Mouse (Mus musculus) hindbrain, embryonic 10.5 days (tissue): ENCODE measurements around the gene Unc119. TPM values are rescaled to one million over a fixed set of nuclear protein-coding genes. Genes with fewer than 3 reads are reported as not detected.
A peak's percentile ranks its signal among the peaks of the same experiment; 100 is the strongest.

Source experiments
- DNase-seq: peaks from one replicate; pipeline ENCODE4 v3.0.0-alpha.2; 2017; ENCODE audit warnings: low spot score
- H3K27ac ChIP-seq: fragments of 300-500 bp; sonication (generic); 2 replicates; pipeline ENCODE4 v1.5.1; 2016; ENCODE audit warnings: mild to moderate bottlenecking, moderate library complexity
- H3K27me3 ChIP-seq: fragments of 300-500 bp; sonication (generic); 2 replicates; pipeline ENCODE4 v1.6.1; 2016; ENCODE audit warnings: mild to moderate bottlenecking; ENCODE audit not compliant: poor library complexity, insufficient read depth, severe bottlenecking
- H3K36me3 ChIP-seq: fragments of 300-500 bp; sonication (generic); 2 replicates; pipeline ENCODE4 v1.6.1; 2016; ENCODE audit warnings: mild to moderate bottlenecking, moderate library complexity
- H3K4me1 ChIP-seq: fragments of 300-500 bp; sonication (generic); replicated peaks from 2 replicates; pipeline ENCODE4 v1.6.1; 2016; ENCODE audit warnings: mild to moderate bottlenecking
- H3K4me3 ChIP-seq: fragments of 300-500 bp; sonication (generic); 2 replicates; pipeline ENCODE4 v1.5.1; 2016; ENCODE audit warnings: mild to moderate bottlenecking, moderate library complexity
- H3K9me3 ChIP-seq: fragments of 300-500 bp; sonication (generic); 2 replicates; pipeline ENCODE4 v1.6.1; 2016; ENCODE audit warnings: mild to moderate bottlenecking, moderate library complexity
- WGBS: fragments of 180-500 bp; shearing (Covaris S2); methylation state at CpG from one replicate; pipeline ENCODE4 v1.1.7; 2016; 5-methylcytosine and 5-hydroxymethylcytosine counted together
- polyA plus RNA-seq: library from polyadenylated mRNA; unstranded; fragments of >200 nt; fragmentation: Nextera tagmentation; extraction: Ambion mirVana; gene quantifications from 2 replicates; pipeline ENCODE4 v1.2.1, GENCODE M21; 2016

Unc119 gene
- polyA plus RNA-seq, 1 experiment from 2014 or later, result 76.7 TPM

GRCm38 (mm10) chr11:78364103-78364502 is 20.8 kb downstream of the Unc119 start:
- Histone ChIP-seq H3K9me3 (no peaks in the 10 kb centered on the region), H3K27ac (no peak overlapping the region), H3K27me3 (0 out of 2 replicates have a peak, but pooled peaks cover 5% of the 10 kb centered on the region), H3K36me3 (no peaks in the 10 kb centered on the region), H3K4me3 (no peak overlapping the region), H3K4me1 (peaks cover 21% of the 10 kb centered on the region)
- no peak for DNase-seq
- WGBS, result 62% methylated on average over 8 of the region's 8 CpGs

GRCm38 (mm10) chr11:78367456-78368225 is 24.4 kb downstream of the Unc119 start:
- Histone ChIP-seq H3K27me3 (no peaks in the 10 kb centered on the region), H3K4me3 (no peak overlapping the region), H3K4me1 (peaks cover 19% of the 10 kb centered on the region), H3K9me3 (no peaks in the 10 kb centered on the region), H3K36me3 (no peaks in the 10 kb centered on the region), H3K27ac (no peak overlapping the region)
- no peak for DNase-seq
- WGBS, result 88% methylated on average over 15 of the region's 15 CpGs

GRCm38 (mm10) chr11:78370389-78370788 is 27.1 kb downstream of the Unc119 start:
- H3K4me1 ChIP-seq, result peaks cover 19% of the 10 kb centered on the region
- no peak overlapping the region for H3K4me3 ChIP-seq
- no peaks in the 10 kb centered on the region for H3K27me3 ChIP-seq
- H3K27ac ChIP-seq, result no peak overlapping the region
- no peaks in the 10 kb centered on the region for H3K9me3 ChIP-seq
- no peak for DNase-seq
- WGBS, result 64% methylated on average over 1 of the region's 1 CpGs
- no peaks in the 10 kb centered on the region for H3K36me3 ChIP-seq

GRCm38 (mm10) chr11:78371711-78372110 is 28.4 kb downstream of the Unc119 start:
- Histone ChIP-seq H3K4me3 (no peak overlapping the region), H3K27ac (no peak overlapping the region), H3K4me1 (peaks cover 19% of the 10 kb centered on the region), H3K9me3 (no peaks in the 10 kb centered on the region), H3K27me3 (no peaks in the 10 kb centered on the region), H3K36me3 (no peaks in the 10 kb centered on the region)
- 91% methylated on average over 11 of the region's 11 CpGs for WGBS
- DNase-seq, result no peak

GRCm38 (mm10) chr11:78372166-78372565 is 28.9 kb downstream of the Unc119 start:
- Histone ChIP-seq H3K36me3 (no peaks in the 10 kb centered on the region), H3K27ac (no peak overlapping the region), H3K9me3 (no peaks in the 10 kb centered on the region), H3K27me3 (no peaks in the 10 kb centered on the region), H3K4me3 (no peak overlapping the region), H3K4me1 (peaks cover 19% of the 10 kb centered on the region)
- WGBS, result 83% methylated on average over 3 of the region's 3 CpGs
- DNase-seq, result no peak

- Histone ChIP-seq H3K4me3 (no peak overlapping the region), H3K4me1 (peaks cover 22% of the 10 kb centered on the region), H3K9me3 (no peaks in the 10 kb centered on the region), H3K36me3 (no peaks in the 10 kb centered on the region), H3K27me3 (no peaks in the 10 kb centered on the region), H3K27ac (peak overlapping the region; percentile 50; the same call in 1 of the 2 replicates)
- 60% methylated on average over 7 of the region's 7 CpGs for WGBS
- DNase-seq, result no peak
Observed at GRCm38 (mm10) chr11:78372610-78373009, 29.3 kb downstream of the Unc119 start.

- Histone ChIP-seq H3K9me3 (no peaks in the 10 kb centered on the region), H3K4me3 (no peak overlapping the region), H3K36me3 (no peaks in the 10 kb centered on the region), H3K4me1 (peaks cover 25% of the 10 kb centered on the region), H3K27me3 (peaks cover 4% of the 10 kb centered on the region; the same call in 1 of the 2 replicates), H3K27ac (no peak overlapping the region)
- DNase-seq, result no peak
- WGBS, result 80% methylated on average over 8 of the region's 8 CpGs
Observed at GRCm38 (mm10) chr11:78374147-78374546, 30.9 kb downstream of the Unc119 start.

- H3K4me3 ChIP-seq, result no peak overlapping the region
- no peaks in the 10 kb centered on the region for H3K36me3 ChIP-seq
- H3K4me1 ChIP-seq, result peaks cover 20% of the 10 kb centered on the region
- no peaks in the 10 kb centered on the region for H3K9me3 ChIP-seq
- H3K27me3 ChIP-seq, result peaks cover 4% of the 10 kb centered on the region; the same call in 1 of the 2 replicates
- DNase-seq, result no peak
- 48% methylated on average over 12 of the region's 12 CpGs for WGBS
- H3K27ac ChIP-seq, result no peak overlapping the region
Observed at GRCm38 (mm10) chr11:78377549-78378159, 34.4 kb downstream of the Unc119 start.

GRCm38 (mm10) chr11:78380351-78380750 is 37.1 kb downstream of the Unc119 start:
- no peak overlapping the region for H3K27ac ChIP-seq
- H3K27me3 ChIP-seq, result peaks cover 4% of the 10 kb centered on the region; the same call in 1 of the 2 replicates
- no peaks in the 10 kb centered on the region for H3K9me3 ChIP-seq
- 82% methylated on average over 4 of the region's 4 CpGs for WGBS
- DNase-seq, result no peak
- H3K4me1 ChIP-seq, result 0 out of 2 replicates have a peak, but pooled peaks cover 15% of the 10 kb centered on the region
- H3K36me3 ChIP-seq, result no peaks in the 10 kb centered on the region
- H3K4me3 ChIP-seq, result no peak overlapping the region

- Histone ChIP-seq H3K4me1 (0 out of 2 replicates have a peak, but pooled peaks cover 15% of the 10 kb centered on the region), H3K4me3 (no peak overlapping the region)
- 90% methylated on average over 3 of the region's 3 CpGs for WGBS
Observed at GRCm38 (mm10) chr11:78380996-78381395, 37.7 kb downstream of the Unc119 start.

GRCm38 (mm10) chr11:78382286-78382685 is 39.0 kb downstream of the Unc119 start:
- 82% methylated on average over 7 of the region's 7 CpGs for WGBS
- no peak overlapping the region for H3K4me3 ChIP-seq
- no peak for DNase-seq
- H3K27me3 ChIP-seq, result peaks cover 4% of the 10 kb centered on the region; the same call in 1 of the 2 replicates
- no peaks in the 10 kb centered on the region for H3K36me3 ChIP-seq
- H3K27ac ChIP-seq, result 0 out of 2 replicates have a peak overlapping the region, but pooled peaks have one; percentile 23
- no peaks in the 10 kb centered on the region for H3K9me3 ChIP-seq
- H3K4me1 ChIP-seq, result 0 out of 2 replicates have a peak, but pooled peaks cover 17% of the 10 kb centered on the region

More at GRCm38 (mm10) chr11:78380996-78381395, 37.7 kb downstream of the Unc119 start:
- Histone ChIP-seq H3K27ac (no peak overlapping the region), H3K36me3 (no peaks in the 10 kb centered on the region), H3K27me3 (peaks cover 4% of the 10 kb centered on the region; the same call in 1 of the 2 replicates), H3K9me3 (no peaks in the 10 kb centered on the region)
- DNase-seq, result no peak

- WGBS, result 40% methylated on average over 5 of the region's 5 CpGs
- no peak for DNase-seq
- H3K4me3 ChIP-seq, result no peak overlapping the region
Observed at GRCm38 (mm10) chr11:78382701-78383100, 39.4 kb downstream of the Unc119 start.

GRCm38 (mm10) chr11:78385776-78386175 is 42.5 kb downstream of the Unc119 start:
- DNase-seq, result no peak
- Histone ChIP-seq H3K27ac (no peak overlapping the region), H3K4me1 (0 out of 2 replicates have a peak, but pooled peaks cover 12% of the 10 kb centered on the region), H3K4me3 (no peak overlapping the region), H3K36me3 (no peaks in the 10 kb centered on the region), H3K9me3 (no peaks in the 10 kb centered on the region), H3K27me3 (no peaks in the 10 kb centered on the region)
- WGBS, result 86% methylated on average over 10 of the region's 10 CpGs

More at GRCm38 (mm10) chr11:78382701-78383100, 39.4 kb downstream of the Unc119 start:
- Histone ChIP-seq H3K27ac (peak overlapping the region; percentile 23; the same call in 1 of the 2 replicates), H3K27me3 (peaks cover 4% of the 10 kb centered on the region; the same call in 1 of the 2 replicates), H3K36me3 (no peaks in the 10 kb centered on the region), H3K4me1 (0 out of 2 replicates have a peak, but pooled peaks cover 13% of the 10 kb centered on the region), H3K9me3 (no peaks in the 10 kb centered on the region)
